Mouse (Mus musculus) limb, embryonic 14.5 days (tissue): ENCODE measurements at regions not wholly inside any gene's neighbourhood (a gene's known extent, or its start where the extent isn't known, plus 50 kb on each side); places are given as distances from the start of the nearest gene placed in this dataset.

ENCODE experiments used
- ATAC-seq: fragments of 200-750 bp; cut with Nextera tagmentation; 2 replicates; pipeline ENCODE4 v1.8.0; 2017; ENCODE audit warnings: low read depth, moderate number of reproducible peaks, moderate TSS enrichment; ENCODE audit not compliant: low FRiP score
- DNase-seq: peaks from one replicate; pipeline ENCODE4 v3.0.0-alpha.2; 2015; ENCODE audit warnings: low spot score
- H3K27ac ChIP-seq: fragments of 300-500 bp; sonication (generic); replicated peaks from 2 replicates; pipeline ENCODE4 v1.5.1; 2014; ENCODE audit warnings: low read depth, mild to moderate bottlenecking, low read length, moderate library complexity, mixed read lengths
- H3K27me3 ChIP-seq: fragments of 300-500 bp; sonication (generic); 2 replicates; pipeline ENCODE4 v1.6.1; 2014; ENCODE audit warnings: low read length, mixed read lengths; ENCODE audit not compliant: control insufficient read depth, insufficient read depth
- H3K36me3 ChIP-seq: fragments of 300-500 bp; sonication (generic); 2 replicates; pipeline ENCODE4 v1.6.1; 2014; ENCODE audit warnings: mild to moderate bottlenecking, low read length, moderate library complexity, mixed read lengths; ENCODE audit not compliant: control insufficient read depth, insufficient read depth
- H3K4me1 ChIP-seq: fragments of 300-500 bp; sonication (generic); 2 replicates; pipeline ENCODE4 v1.6.1; 2014; ENCODE audit warnings: antibody characterized with exemption, low read length, mixed read lengths; ENCODE audit not compliant: control insufficient read depth, insufficient read depth
- H3K4me2 ChIP-seq: fragments of 300-500 bp; sonication (generic); replicated peaks from 2 replicates; pipeline ENCODE4 v1.6.1; 2014; ENCODE audit warnings: low read depth, mild to moderate bottlenecking, low read length, moderate library complexity; ENCODE audit not compliant: severe bottlenecking
- H3K4me3 ChIP-seq: fragments of 300-500 bp; sonication (generic); replicated peaks from 2 replicates; pipeline ENCODE4 v1.5.1; 2014; ENCODE audit warnings: low read length
- H3K9ac ChIP-seq: fragments of 300-500 bp; sonication (generic); 2 replicates; pipeline ENCODE4 v1.6.1; 2014; ENCODE audit warnings: mild to moderate bottlenecking, low read depth, low read length, moderate library complexity; ENCODE audit not compliant: severe bottlenecking
- H3K9me3 ChIP-seq: fragments of 300-500 bp; sonication (generic); 2 replicates; pipeline ENCODE4 v1.6.1; 2016; ENCODE audit warnings: low read length; ENCODE audit not compliant: control insufficient read depth
- POLR2A ChIP-seq: fragments of 200-500 bp; IDR thresholded peaks from 2 replicates; pipeline ENCODE4 v1.8.0; 2012; ENCODE audit warnings: inconsistent platforms, mild to moderate bottlenecking, moderate library complexity, borderline replicate concordance; ENCODE audit not compliant: insufficient read depth, insufficient read length; ENCODE audit errors: extremely low read depth
- WGBS: fragments of 180-500 bp; shearing (Covaris S2); extraction: QIAGEN DNeasy Blood & Tissue Kit; methylation state at CpG from one replicate; pipeline ENCODE4 v1.1.7; 2014; 5-methylcytosine and 5-hydroxymethylcytosine counted together

DNA sequence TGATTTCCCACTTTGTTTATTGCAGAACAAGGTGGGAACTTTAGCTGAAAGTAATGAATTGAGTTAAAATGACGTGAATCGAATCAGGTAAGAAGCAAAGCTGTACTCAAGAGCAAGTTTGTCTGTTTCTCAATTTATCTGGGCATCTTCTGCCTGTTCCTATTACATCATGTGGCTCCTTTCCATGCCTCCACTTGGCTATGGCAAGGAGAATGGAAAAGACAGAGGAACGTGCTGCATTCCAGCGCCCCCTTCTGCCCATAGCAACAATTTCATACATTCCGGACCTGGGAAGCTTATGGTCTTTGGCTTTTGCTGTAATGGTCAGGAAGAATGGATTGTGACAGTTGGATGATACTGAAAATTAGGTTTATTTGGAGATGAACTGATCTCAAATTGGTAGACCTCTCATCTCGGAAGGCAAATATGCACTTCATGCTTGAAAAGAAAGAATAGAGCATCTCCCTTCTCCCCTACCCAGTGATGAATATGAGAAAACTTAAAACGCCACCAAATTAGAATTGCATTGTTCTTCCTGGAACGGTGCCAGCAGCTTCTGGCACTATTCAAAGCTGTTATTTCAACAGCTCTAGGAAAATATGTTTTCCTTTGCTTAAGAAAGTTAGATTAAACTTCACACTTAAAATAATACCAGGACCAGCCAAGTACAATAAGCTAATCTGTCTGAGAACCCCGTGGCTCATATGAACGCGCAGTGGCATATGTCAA is 2639.2 kb upstream of the Gm6569 start:
- no peak for DNase-seq
- no peak for ATAC-seq

DNA sequence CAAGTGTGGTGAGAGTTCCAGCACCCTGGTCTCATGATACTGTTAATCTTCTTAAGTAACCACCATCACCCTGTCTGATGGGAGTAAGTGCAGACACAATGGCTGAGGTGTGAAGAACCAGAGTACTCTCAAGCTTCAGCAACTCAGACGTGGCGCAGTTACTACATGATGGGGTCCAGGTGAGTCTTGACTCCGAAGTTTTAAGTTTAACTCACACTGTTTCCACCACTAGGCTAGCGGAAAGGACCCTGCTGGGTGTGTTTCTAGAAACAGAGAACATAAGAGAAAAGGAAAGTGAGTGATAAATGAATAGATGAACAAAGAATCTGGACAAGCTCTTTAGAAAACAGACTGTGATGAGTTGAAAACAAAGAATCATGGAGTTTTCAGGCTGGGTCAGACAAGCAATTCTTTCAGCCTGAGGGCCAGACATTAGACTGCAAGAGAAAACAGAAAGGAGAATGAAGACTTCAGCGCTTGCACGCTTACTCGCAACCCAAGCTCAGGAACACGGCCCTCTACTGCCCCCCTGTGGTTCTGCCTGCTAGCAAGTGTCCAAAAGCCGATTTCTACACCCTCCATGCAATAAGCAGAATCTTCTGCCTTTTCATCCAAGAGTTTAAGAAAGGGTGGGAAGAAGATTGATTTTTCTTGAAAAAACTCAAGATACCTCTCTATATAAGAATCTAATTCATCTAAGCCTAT is 2593.6 kb upstream of the Gm6569 start:
- DNase-seq, result peak; percentile 72
- Histone ChIP-seq H3K36me3 (no peaks in the 10 kb centered on the region), H3K9ac (no peak overlapping the region), H3K4me1 (no peaks in the 10 kb centered on the region), H3K4me3 (no peak overlapping the region), H3K9me3 (no peaks in the 10 kb centered on the region), H3K4me2 (no peak overlapping the region), H3K27ac (no peak overlapping the region), H3K27me3 (no peaks in the 10 kb centered on the region)
- 49% methylated on average over 9 of the region's 9 CpGs for WGBS
- TF ChIP-seq POLR2A, result no peak
- ATAC-seq, result no peak

More for the DNA sequence above, 2639.2 kb upstream of the Gm6569 start:
- H3K36me3 ChIP-seq, result no peaks in the 10 kb centered on the region
- H3K9me3 ChIP-seq, result no peaks in the 10 kb centered on the region
- H3K27ac ChIP-seq, result no peak overlapping the region
- no peaks in the 10 kb centered on the region for H3K27me3 ChIP-seq
- no peaks in the 10 kb centered on the region for H3K4me1 ChIP-seq
- H3K4me3 ChIP-seq, result no peak overlapping the region
- 60% methylated on average over 11 of the region's 11 CpGs for WGBS
- no peak overlapping the region for H3K4me2 ChIP-seq
- TF ChIP-seq POLR2A, result no peak
- H3K9ac ChIP-seq, result no peak overlapping the region

DNA sequence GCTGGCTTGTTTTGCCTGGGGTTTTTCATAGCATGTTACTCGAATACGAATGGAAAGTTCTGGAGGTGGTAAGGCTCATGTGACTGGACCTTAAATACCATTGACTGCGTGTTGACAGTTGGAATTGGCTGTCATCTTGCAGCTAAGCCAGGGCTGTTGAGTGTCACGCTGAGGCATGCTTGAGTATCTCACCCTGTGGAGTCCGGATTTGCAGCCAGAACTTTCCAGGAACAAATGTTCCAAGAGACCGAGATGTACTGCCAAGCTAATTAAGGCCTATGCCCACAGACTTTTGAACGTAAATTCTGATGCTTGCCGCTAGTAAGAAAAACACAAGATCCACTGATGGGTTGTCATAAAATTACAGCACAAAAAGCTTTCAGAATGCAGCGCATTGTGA is 2590.8 kb upstream of the Gm6569 start:
- ATAC-seq (no peak), DNase-seq (no peak)
- 67% methylated on average over 9 of the region's 9 CpGs for WGBS

DNA sequence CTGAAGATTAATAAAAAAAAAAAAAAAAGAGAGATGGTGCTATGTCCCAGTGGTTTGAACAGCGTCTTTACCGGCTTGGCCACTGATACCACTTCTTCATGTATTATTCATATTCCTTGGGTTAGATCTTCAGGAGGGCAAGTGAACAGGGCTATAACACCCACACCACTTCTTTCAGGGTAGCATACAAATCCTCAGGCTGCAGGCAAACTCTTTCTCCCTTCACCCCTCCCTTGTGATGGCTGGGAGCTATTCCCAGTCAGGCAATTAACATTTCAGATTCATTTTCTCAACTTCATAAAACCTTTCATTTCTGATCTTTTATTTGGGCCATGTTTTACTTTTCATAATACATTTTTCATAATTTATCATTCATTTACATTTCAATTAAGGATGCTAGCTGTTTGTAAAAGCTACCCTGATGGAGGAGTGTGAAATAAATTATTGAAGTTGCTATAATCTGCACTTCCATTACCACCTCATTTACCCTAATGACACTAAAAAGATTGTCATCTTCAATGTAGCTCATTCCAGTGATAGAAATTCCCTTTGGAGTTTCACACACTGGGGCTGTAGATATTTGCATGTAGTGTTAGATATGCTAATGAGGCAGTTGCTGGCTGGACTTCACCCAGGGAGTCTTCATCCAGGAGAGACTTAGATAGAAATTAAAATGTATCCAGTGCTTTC is 2558.3 kb upstream of the Gm6569 start:
- Histone ChIP-seq H3K4me1 (no peaks in the 10 kb centered on the region), H3K4me3 (no peak overlapping the region), H3K27me3 (no peaks in the 10 kb centered on the region), H3K9me3 (no peaks in the 10 kb centered on the region), H3K4me2 (no peak overlapping the region), H3K27ac (no peak overlapping the region), H3K9ac (no peak overlapping the region), H3K36me3 (no peaks in the 10 kb centered on the region)
- no peak for DNase-seq
- TF ChIP-seq POLR2A, result no peak
- 97% methylated on average over 2 of the region's 2 CpGs for WGBS
- ATAC-seq, result no peak

More for the DNA sequence above, 2590.8 kb upstream of the Gm6569 start:
- Histone ChIP-seq H3K9ac (no peak overlapping the region), H3K27me3 (no peaks in the 10 kb centered on the region), H3K36me3 (no peaks in the 10 kb centered on the region), H3K27ac (no peak overlapping the region), H3K4me1 (no peaks in the 10 kb centered on the region), H3K4me2 (no peak overlapping the region), H3K4me3 (no peak overlapping the region), H3K9me3 (no peaks in the 10 kb centered on the region)
- no peak for TF ChIP-seq POLR2A

DNA sequence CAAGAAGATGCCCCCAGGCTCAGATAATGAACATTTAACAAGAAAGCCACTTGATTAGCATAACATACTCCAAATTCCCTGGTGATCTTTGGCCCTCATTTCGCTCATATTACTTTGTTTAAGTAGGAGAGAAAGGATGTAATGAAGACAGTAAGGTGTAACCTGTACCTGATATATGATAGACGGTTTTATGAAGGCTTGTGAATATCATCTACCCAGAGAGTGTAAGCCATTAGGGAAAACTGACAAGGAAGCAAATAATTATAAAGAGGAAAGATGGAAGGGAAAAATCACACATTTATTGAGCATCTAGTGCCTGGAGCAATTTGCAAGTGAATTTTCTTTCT is 2557.8 kb upstream of the Gm6569 start:
- no peak overlapping the region for H3K9ac ChIP-seq
- no peak for DNase-seq
- H3K27ac ChIP-seq, result no peak overlapping the region
- H3K27me3 ChIP-seq, result no peaks in the 10 kb centered on the region
- 71% methylated on average over 2 of the region's 2 CpGs for WGBS
- TF ChIP-seq POLR2A, result no peak
- H3K9me3 ChIP-seq, result no peaks in the 10 kb centered on the region
- H3K4me3 ChIP-seq, result no peak overlapping the region
- no peaks in the 10 kb centered on the region for H3K36me3 ChIP-seq
- no peaks in the 10 kb centered on the region for H3K4me1 ChIP-seq
- H3K4me2 ChIP-seq, result no peak overlapping the region
- no peak for ATAC-seq
